Mouse (Mus musculus) liver, embryonic 14.5 days (tissue): ENCODE data around the gene Atp5g3.

Experiments used
- CTCF ChIP-seq: IDR thresholded peaks from 2 replicates; pipeline ENCODE4 v1.5.1; 2016; ENCODE audit warnings: antibody characterized with exemption, low read depth, control low read depth
- EP300 ChIP-seq: IDR thresholded peaks from 2 replicates; pipeline ENCODE4 v1.6.1; 2016; ENCODE audit warnings: antibody characterized with exemption, low read depth

GRCm38 (mm10) chr2:73919642-73920041, 8.5 kb upstream of the Atp5g3 start:
- TF ChIP-seq CTCF = no peak
- TF ChIP-seq EP300 = no peak
